19 mouse cellular contexts compared by ENCODE assay signal in genomic region chr5:64853421-64853820, GRCm38 (mm10). TPM values are rescaled to one million over a fixed set of nuclear protein-coding genes. Genes with fewer than 3 reads are reported as not detected.
A peak's percentile ranks its signal among the peaks of the same experiment; 100 is the strongest.
DNase-seq lines count a peak whose midpoint lies in the region; ATAC-seq and TF ChIP-seq lines count a peak whose summit lies in the region.
"Had no signal": no experiment of that assay in that cellular context is flagged by ENCODE, and none has a peak within 500 bp of the region (broad histone marks: within the 10 kb centered on the region; RNA-seq: fewer than 3 reads in every experiment).

No protein-coding gene starts in this region.

- H3K9ac ChIP-seq in forebrain, embryonic 14.5 days (ENCODE audit: low read length): no peak overlapping the region
- no peak overlapping the region for H3K9ac ChIP-seq in forebrain, embryonic 11.5 days (ENCODE audit: low read length)
- H3K9ac ChIP-seq in kidney, embryonic 15.5 days: no peak overlapping the region
- H3K9ac ChIP-seq in limb, embryonic 15.5 days: no peak overlapping the region
- H3K9ac ChIP-seq: neural tube, embryonic 13.5 days had no signal

- 79% methylated on average over 5 of the region's 5 CpGs for WGBS in forebrain, embryonic 14.5 days
- WGBS in forebrain, embryonic 11.5 days: 93% methylated on average over 5 of the region's 5 CpGs
- WGBS in kidney, embryonic 15.5 days: 57% methylated on average over 5 of the region's 5 CpGs
- 74% methylated on average over 5 of the region's 5 CpGs for WGBS in limb, embryonic 15.5 days

- no peak for TF ChIP-seq POLR2A in brain, embryonic 14.5 days (IDR thresholded peaks at IDR 0.05; ENCODE audit: borderline replicate concordance, extremely low read depth, insufficient read depth, insufficient read length, poor library complexity, severe bottlenecking)

- peak; percentile 21 for DNase-seq in forebrain, embryonic 14.5 days (ENCODE audit: low spot score)
- no peak for DNase-seq in forebrain, embryonic 11.5 days (ENCODE audit: low spot score)
- DNase-seq in kidney, adult 8-10 months: no peak
- peak; percentile 51 for DNase-seq in brain, embryonic 14.5 days (ENCODE audit: low read depth)
- no peak for DNase-seq in frontal cortex, postnatal 36 days (ENCODE audit: low spot score in 2 of 2)
- no peak for DNase-seq in ovary, adult 18-20 months (ENCODE audit: low spot score)
- DNase-seq: adrenal gland, postnatal 36 days; cerebellum, postnatal 14 days; gastrocnemius, postnatal 10 days; layer of hippocampus, adult 9-11 months; lung, postnatal 14 days; thymus, postnatal 25 days had no signal

- ATAC-seq in forebrain, embryonic 14.5 days: peak; percentile 37; the same call in 1 of the 2 replicates
- no peak for ATAC-seq in forebrain, embryonic 11.5 days (replicated peaks; ENCODE audit: low FRiP score)
- ATAC-seq in kidney, embryonic 15.5 days (replicated peaks; ENCODE audit: low FRiP score): 0 out of 2 replicates have a peak, but pooled peaks have one; percentile 12
- ATAC-seq in limb, embryonic 15.5 days (ENCODE audit: insufficient number of reproducible peaks, low FRiP score, low TSS enrichment, low read depth): no peak
- ATAC-seq: Patski had no signal

- 0 out of 2 replicates have a peak, but pooled peaks cover 6% of the 10 kb centered on the region for H3K9me3 ChIP-seq in forebrain, embryonic 14.5 days (replicated peaks; ENCODE audit: control insufficient read depth, low read length)
- H3K9me3 ChIP-seq in forebrain, embryonic 11.5 days (ENCODE audit: control insufficient read depth, low read length): no peaks in the 10 kb centered on the region; the same call in 1 of the 2 replicates
- peaks cover 8% of the 10 kb centered on the region; the same call in 1 of the 2 replicates for H3K9me3 ChIP-seq in kidney, embryonic 15.5 days (replicated peaks)
- H3K9me3 ChIP-seq in limb, embryonic 15.5 days: no peaks in the 10 kb centered on the region

- no peaks in the 10 kb centered on the region for H3K27me3 ChIP-seq in forebrain, embryonic 14.5 days (replicated peaks; ENCODE audit: control insufficient read depth, insufficient read depth, low read length)
- H3K27me3 ChIP-seq in forebrain, embryonic 11.5 days (ENCODE audit: control insufficient read depth, insufficient read depth, low read length): no peaks in the 10 kb centered on the region
- no peaks in the 10 kb centered on the region for H3K27me3 ChIP-seq in kidney, embryonic 15.5 days
- no peaks in the 10 kb centered on the region for H3K27me3 ChIP-seq in limb, embryonic 15.5 days
- H3K27me3 ChIP-seq: neural tube, embryonic 13.5 days; Patski had no signal

- no peaks in the 10 kb centered on the region for H3K4me1 ChIP-seq in forebrain, embryonic 14.5 days (ENCODE audit: control insufficient read depth, insufficient read depth, low read length)
- no peaks in the 10 kb centered on the region for H3K4me1 ChIP-seq in forebrain, embryonic 11.5 days (replicated peaks; ENCODE audit: control insufficient read depth, insufficient read depth, low read length)
- H3K4me1 ChIP-seq in kidney, embryonic 15.5 days: peaks cover 12% of the 10 kb centered on the region
- H3K4me1 ChIP-seq in limb, embryonic 15.5 days: peaks cover 9% of the 10 kb centered on the region
- H3K4me1 ChIP-seq: hindbrain, embryonic 10.5 days; neural tube, embryonic 13.5 days had no signal

- H3K36me3 ChIP-seq in forebrain, embryonic 14.5 days (ENCODE audit: control insufficient read depth, insufficient read depth, low read length): no peaks in the 10 kb centered on the region
- H3K36me3 ChIP-seq in forebrain, embryonic 11.5 days (ENCODE audit: control insufficient read depth, insufficient read depth, low read length): no peaks in the 10 kb centered on the region
- no peaks in the 10 kb centered on the region for H3K36me3 ChIP-seq in kidney, embryonic 15.5 days
- no peaks in the 10 kb centered on the region for H3K36me3 ChIP-seq in limb, embryonic 15.5 days
- H3K36me3 ChIP-seq: hindbrain, embryonic 10.5 days; neural tube, embryonic 13.5 days had no signal

- TF ChIP-seq CTCF in brain, embryonic 14.5 days (IDR thresholded peaks at IDR 0.05; ENCODE audit: borderline replicate concordance, extremely low read depth, insufficient read depth, insufficient read length): no peak

- no peak overlapping the region for H3K4me2 ChIP-seq in forebrain, embryonic 14.5 days (ENCODE audit: low read length)
- H3K4me2 ChIP-seq in forebrain, embryonic 11.5 days (ENCODE audit: low read depth, low read length, severe bottlenecking): no peak overlapping the region
- no peak overlapping the region for H3K4me2 ChIP-seq in kidney, embryonic 15.5 days
- H3K4me2 ChIP-seq in limb, embryonic 15.5 days: no peak overlapping the region
- H3K4me2 ChIP-seq: heart, embryonic 11.5 days; liver, embryonic 11.5 days; neural tube, embryonic 13.5 days had no signal

- no peak overlapping the region for H3K4me3 ChIP-seq in forebrain, embryonic 14.5 days (ENCODE audit: low read depth, low read length)
- no peak overlapping the region for H3K4me3 ChIP-seq in forebrain, embryonic 11.5 days (ENCODE audit: low read depth, low read length)
- H3K4me3 ChIP-seq in kidney, embryonic 15.5 days (replicated peaks): no peak overlapping the region
- no peak overlapping the region for H3K4me3 ChIP-seq in limb, embryonic 15.5 days
- H3K4me3 ChIP-seq: hindbrain, embryonic 10.5 days; neural tube, embryonic 13.5 days had no signal

- H3K27ac ChIP-seq in forebrain, embryonic 14.5 days (ENCODE audit: low read depth, low read length): no peak overlapping the region
- H3K27ac ChIP-seq in forebrain, embryonic 11.5 days (ENCODE audit: low read depth, low read length): no peak overlapping the region
- peak overlapping the region; percentile 66 for H3K27ac ChIP-seq in kidney, embryonic 15.5 days
- peak overlapping the region; percentile 55; the same call in 1 of the 2 replicates for H3K27ac ChIP-seq in limb, embryonic 15.5 days
- H3K27ac ChIP-seq: hindbrain, embryonic 10.5 days; neural tube, embryonic 13.5 days had no signal

RNA-seq across cellular contexts. Expression of gene Klf3, which starts 50.2 kb away (rescaled TPM):
- polyA plus RNA-seq in forebrain, embryonic 14.5 days (2014; fragmentation: Nextera tagmentation; extraction: Ambion mirVana): 19.3 and 24.3 TPM in 2 replicates
- polyA plus RNA-seq in forebrain, embryonic 11.5 days (2014; fragmentation: Nextera tagmentation; extraction: Ambion mirVana): 39.4 and 40.9 TPM in 2 replicates
- polyA plus RNA-seq in kidney, embryonic 15.5 days (2015; fragmentation: Nextera tagmentation; extraction: Ambion mirVana): 62.2 and 63.6 TPM in 2 replicates
- polyA plus RNA-seq in brain, embryonic 14.5 days (2012; rRNA removed): 22.3 and 24.1 TPM in 2 replicates
- 86.7 and 89.6 TPM in 2 replicates for polyA plus RNA-seq in limb, embryonic 15.5 days (2015; fragmentation: Nextera tagmentation; extraction: Ambion mirVana)

Comparison
In these comparisons a context has a peak if more than half of its experiments do, and no peak if none do; other contexts are left out.
1. ATAC-seq: peak in forebrain, embryonic 14.5 days (single experiment) and kidney, embryonic 15.5 days (single experiment); none in forebrain, embryonic 11.5 days (single experiment) and limb, embryonic 15.5 days (single experiment).
2. DNase-seq: peak in forebrain, embryonic 14.5 days (single experiment) and brain, embryonic 14.5 days (single experiment); none in forebrain, embryonic 11.5 days (single experiment), kidney, adult 8-10 months (0 of 2), frontal cortex, postnatal 36 days (0 of 2) and ovary, adult 18-20 months (single experiment).
3. H3K27ac ChIP-seq: peak in kidney, embryonic 15.5 days (single experiment) and limb, embryonic 15.5 days (single experiment); none in forebrain, embryonic 14.5 days (single experiment) and forebrain, embryonic 11.5 days (single experiment).